Mouse (Mus musculus) kidney, embryonic 14.5 days (tissue): Measurements from ENCODE around the gene Nisch. TPM values are rescaled to one million over a fixed set of nuclear protein-coding genes. Genes with fewer than 3 reads are reported as not detected.
A peak's percentile ranks its signal among the peaks of the same experiment; 100 is the strongest.

Experiments used
- ATAC-seq: fragments of 200-750 bp; cut with Nextera tagmentation; 2 replicates; pipeline ENCODE4 v1.8.0; 2017; ENCODE audit warnings: moderate number of reproducible peaks, mild to moderate bottlenecking, moderate TSS enrichment, moderate library complexity; ENCODE audit not compliant: low FRiP score, low TSS enrichment
- H3K27ac ChIP-seq: fragments of 300-500 bp; sonication (generic); 2 replicates; pipeline ENCODE4 v1.5.1; 2014; ENCODE audit warnings: low read depth, mild to moderate bottlenecking, low read length, moderate library complexity, mixed read lengths
- H3K27me3 ChIP-seq: fragments of 300-500 bp; sonication (generic); 2 replicates; pipeline ENCODE4 v1.6.1; 2014; ENCODE audit warnings: mild to moderate bottlenecking, low read length; ENCODE audit not compliant: control insufficient read depth, insufficient read depth
- H3K36me3 ChIP-seq: fragments of 300-500 bp; sonication (generic); 2 replicates; pipeline ENCODE4 v1.6.1; 2014; ENCODE audit warnings: low read length, mixed read lengths; ENCODE audit not compliant: control insufficient read depth, insufficient read depth
- H3K4me1 ChIP-seq: fragments of 300-500 bp; sonication (generic); 2 replicates; pipeline ENCODE4 v1.6.1; 2014; ENCODE audit warnings: low read length, mixed read lengths; ENCODE audit not compliant: control insufficient read depth, insufficient read depth
- H3K4me2 ChIP-seq: fragments of 300-500 bp; sonication (generic); replicated peaks from 2 replicates; pipeline ENCODE4 v1.6.1; 2014; ENCODE audit warnings: low read depth, mild to moderate bottlenecking, low read length
- H3K4me3 ChIP-seq: fragments of 300-500 bp; sonication (generic); 2 replicates; pipeline ENCODE4 v1.5.1; 2014; ENCODE audit warnings: mild to moderate bottlenecking, low read length
- H3K9ac ChIP-seq: fragments of 300-500 bp; sonication (generic); 2 replicates; pipeline ENCODE4 v1.6.1; 2014; ENCODE audit warnings: low read depth, mild to moderate bottlenecking, low read length, moderate library complexity
- H3K9me3 ChIP-seq: fragments of 300-500 bp; sonication (generic); 2 replicates; pipeline ENCODE4 v1.6.1; 2016; ENCODE audit warnings: low read length; ENCODE audit not compliant: control insufficient read depth
- WGBS: fragments of 180-500 bp; shearing (Covaris S2); extraction: QIAGEN DNeasy Blood & Tissue Kit; methylation state at CpG from one replicate; pipeline ENCODE4 v1.1.7; 2014; 5-methylcytosine and 5-hydroxymethylcytosine counted together
- polyA plus RNA-seq: library from polyadenylated mRNA; unstranded; fragments of >200 nt; fragmentation: Nextera tagmentation; extraction: Ambion mirVana; gene quantifications from 2 replicates; pipeline ENCODE4 v1.2.1, GENCODE M21; 2014

Nisch gene
- polyA plus RNA-seq, 1 experiment from 2014 or later = 375 TPM

- Histone ChIP-seq H3K27me3 (no peaks in the 10 kb centered on the region), H3K4me1 (peaks cover 26% of the 10 kb centered on the region; the same call in 1 of the 2 replicates), H3K9me3 (no peaks in the 10 kb centered on the region), H3K4me2 (no peak overlapping the region), H3K9ac (no peak overlapping the region), H3K36me3 (peaks cover 1% of the 10 kb centered on the region), H3K4me3 (no peak overlapping the region), H3K27ac (peak overlapping the region; percentile 69; the same call in 1 of the 2 replicates)
- ATAC-seq = no peak
- 31% methylated on average over 2 of the region's 2 CpGs for WGBS
Measured at GRCm38 (mm10) chr14:31165010-31165409, 51.7 kb downstream of the Nisch start.

GRCm38 (mm10) chr14:31164067-31164466 is 52.7 kb downstream of the Nisch start:
- WGBS = 81% methylated on average over 8 of the region's 8 CpGs
- no peak overlapping the region for H3K4me3 ChIP-seq
- no peaks in the 10 kb centered on the region for H3K36me3 ChIP-seq
- H3K4me1 ChIP-seq = peaks cover 26% of the 10 kb centered on the region; the same call in 1 of the 2 replicates
- H3K27me3 ChIP-seq = no peaks in the 10 kb centered on the region
- ATAC-seq = no peak
- H3K27ac ChIP-seq = no peak overlapping the region
- H3K4me2 ChIP-seq = no peak overlapping the region
- H3K9ac ChIP-seq = no peak overlapping the region
- no peaks in the 10 kb centered on the region for H3K9me3 ChIP-seq

DNA sequence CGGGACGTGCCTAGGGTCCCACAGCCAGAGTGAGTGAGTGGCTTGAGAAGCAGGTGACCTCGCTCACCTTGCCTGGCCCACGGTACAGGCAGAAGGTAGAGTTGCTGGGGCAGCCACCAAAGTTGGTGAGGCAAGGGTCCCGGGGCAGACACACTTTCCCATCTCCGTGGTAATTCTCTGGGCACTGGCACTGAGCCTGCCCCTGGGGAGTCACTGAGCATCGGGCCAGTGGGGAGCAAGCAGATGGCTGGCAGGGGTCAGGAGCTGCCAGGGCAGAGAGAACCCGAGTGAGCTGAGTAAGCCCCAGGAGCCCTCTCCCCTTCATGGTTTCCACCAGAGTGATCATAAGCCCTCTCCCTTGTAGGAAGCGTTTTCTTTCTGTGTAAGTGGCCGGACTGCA is 55.1 kb downstream of the Nisch start:
- no peak for ATAC-seq
- Histone ChIP-seq H3K27ac (no peak overlapping the region), H3K9me3 (no peaks in the 10 kb centered on the region), H3K27me3 (no peaks in the 10 kb centered on the region), H3K9ac (no peak overlapping the region), H3K4me3 (no peak overlapping the region), H3K36me3 (no peaks in the 10 kb centered on the region), H3K4me2 (no peak overlapping the region), H3K4me1 (peaks cover 24% of the 10 kb centered on the region; the same call in 1 of the 2 replicates)
- WGBS = 65% methylated on average over 10 of the region's 10 CpGs

- no peaks in the 10 kb centered on the region for H3K36me3 ChIP-seq
- no peak overlapping the region for H3K27ac ChIP-seq
- H3K4me1 ChIP-seq = peaks cover 20% of the 10 kb centered on the region; the same call in 1 of the 2 replicates
- no peak overlapping the region for H3K4me3 ChIP-seq
- no peak for ATAC-seq
- H3K4me2 ChIP-seq = no peak overlapping the region
- WGBS = 86% methylated on average over 7 of the region's 7 CpGs
- H3K9me3 ChIP-seq = no peaks in the 10 kb centered on the region
- H3K9ac ChIP-seq = no peak overlapping the region
- H3K27me3 ChIP-seq = no peaks in the 10 kb centered on the region
Measured at GRCm38 (mm10) chr14:31161191-31161590, 55.6 kb downstream of the Nisch start.

GRCm38 (mm10) chr14:31160196-31161150 is 56.3 kb downstream of the Nisch start:
- Histone ChIP-seq H3K27me3 (no peaks in the 10 kb centered on the region), H3K9ac (no peak overlapping the region), H3K36me3 (no peaks in the 10 kb centered on the region), H3K4me2 (no peak overlapping the region), H3K9me3 (no peaks in the 10 kb centered on the region), H3K27ac (no peak overlapping the region), H3K4me3 (no peak overlapping the region), H3K4me1 (peaks cover 14% of the 10 kb centered on the region; the same call in 1 of the 2 replicates)
- 73% methylated on average over 27 of the region's 27 CpGs for WGBS
- ATAC-seq = no peak

DNA sequence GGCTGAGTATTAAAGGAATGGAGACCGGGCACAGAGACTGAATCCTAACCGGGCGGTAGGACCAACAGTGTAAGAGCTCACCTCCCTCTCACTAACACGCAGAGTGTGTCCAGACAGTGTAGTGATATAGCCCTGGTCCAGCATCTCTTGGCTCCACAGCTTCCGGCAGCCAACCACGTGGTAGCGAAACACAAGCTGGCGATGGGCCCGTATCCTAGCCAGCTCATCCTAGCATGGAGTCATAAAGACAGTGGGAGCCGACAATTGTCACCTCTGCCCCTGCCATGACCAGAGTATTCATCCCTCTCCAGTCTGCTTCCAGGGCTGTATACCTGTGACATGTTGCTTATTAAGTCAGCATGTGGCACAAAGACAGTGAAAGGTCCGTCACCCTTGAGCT is 71.1 kb downstream of the Nisch start:
- H3K4me1 ChIP-seq = no peaks in the 10 kb centered on the region
- no peak for ATAC-seq
- H3K9me3 ChIP-seq = no peaks in the 10 kb centered on the region
- no peak overlapping the region for H3K27ac ChIP-seq
- WGBS = 86% methylated on average over 11 of the region's 11 CpGs
- no peak overlapping the region for H3K9ac ChIP-seq
- H3K27me3 ChIP-seq = no peaks in the 10 kb centered on the region
- H3K36me3 ChIP-seq = peaks cover 19% of the 10 kb centered on the region
- H3K4me3 ChIP-seq = no peak overlapping the region
- no peak overlapping the region for H3K4me2 ChIP-seq

GRCm38 (mm10) chr14:31141011-31141410 is 75.7 kb downstream of the Nisch start:
- no peak for ATAC-seq
- no peak overlapping the region for H3K4me3 ChIP-seq
- no peaks in the 10 kb centered on the region for H3K27me3 ChIP-seq
- no peak overlapping the region for H3K4me2 ChIP-seq
- 92% methylated on average over 14 of the region's 14 CpGs for WGBS
- peaks cover 64% of the 10 kb centered on the region for H3K36me3 ChIP-seq
- no peak overlapping the region for H3K27ac ChIP-seq
- H3K4me1 ChIP-seq = no peaks in the 10 kb centered on the region; the same call in none of the 2 replicates
- no peaks in the 10 kb centered on the region for H3K9me3 ChIP-seq
- no peak overlapping the region for H3K9ac ChIP-seq

DNA sequence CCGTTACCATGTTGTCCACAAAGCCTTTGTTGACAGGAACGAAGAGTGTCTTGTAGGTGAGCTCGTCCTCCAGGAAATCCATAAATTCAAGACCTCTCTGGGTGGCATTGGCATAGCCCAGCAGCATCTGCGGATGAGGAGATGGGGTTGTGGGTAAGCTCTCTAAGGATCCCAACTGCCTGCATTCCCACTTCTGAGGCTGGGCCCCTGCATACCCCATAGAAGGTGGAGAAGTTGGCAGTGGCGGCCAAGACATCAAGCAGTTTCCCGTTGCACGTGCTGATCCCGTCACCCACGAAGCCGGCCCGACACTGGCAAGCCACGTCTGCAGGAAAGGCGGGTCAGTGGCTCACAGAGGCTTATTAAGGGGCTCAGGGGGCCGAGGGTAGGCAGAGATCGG is 76.6 kb downstream of the Nisch start:
- 92% methylated on average over 15 of the region's 15 CpGs for WGBS
- Histone ChIP-seq H3K27me3 (no peaks in the 10 kb centered on the region), H3K4me1 (no peaks in the 10 kb centered on the region; the same call in none of the 2 replicates), H3K36me3 (peaks cover 73% of the 10 kb centered on the region), H3K4me3 (no peak overlapping the region), H3K27ac (no peak overlapping the region), H3K4me2 (no peak overlapping the region), H3K9ac (no peak overlapping the region), H3K9me3 (no peaks in the 10 kb centered on the region)
- no peak for ATAC-seq

DNA sequence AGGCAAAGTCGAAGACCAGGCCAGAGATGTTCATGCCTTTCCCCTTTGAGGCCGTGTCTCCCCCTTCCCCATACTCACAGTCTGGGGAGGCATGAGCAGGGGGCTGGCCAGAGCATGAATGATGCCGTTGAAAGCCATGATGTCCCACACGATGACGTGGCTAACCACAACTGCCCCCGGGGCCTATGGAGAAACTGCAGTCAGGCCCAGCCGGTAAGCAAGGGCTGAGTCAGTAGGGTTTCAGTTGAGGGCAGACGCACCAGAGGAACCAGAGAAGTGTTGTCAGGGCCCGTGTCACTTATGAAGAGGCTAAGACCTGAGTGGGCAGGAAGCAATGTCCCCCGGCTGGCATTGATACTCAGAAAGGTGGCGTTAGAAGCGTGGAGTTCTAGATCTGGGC is 77.1 kb downstream of the Nisch start:
- H3K27ac ChIP-seq = no peak overlapping the region
- H3K9ac ChIP-seq = no peak overlapping the region
- H3K36me3 ChIP-seq = peaks cover 78% of the 10 kb centered on the region
- no peaks in the 10 kb centered on the region for H3K27me3 ChIP-seq
- WGBS = 92% methylated on average over 12 of the region's 12 CpGs
- H3K4me3 ChIP-seq = no peak overlapping the region
- no peaks in the 10 kb centered on the region for H3K9me3 ChIP-seq
- no peak for ATAC-seq
- no peak overlapping the region for H3K4me2 ChIP-seq
- H3K4me1 ChIP-seq = no peaks in the 10 kb centered on the region; the same call in none of the 2 replicates
